Mouse (Mus musculus): ENCODE results near the gene Fkbpl. TPM values are rescaled to one million over a fixed set of nuclear protein-coding genes. Genes with fewer than 3 reads are reported as not detected.

Fkbpl gene
- 5.1 TPM for polyA plus RNA-seq (2017; shearing (Covaris generic))

DNA sequence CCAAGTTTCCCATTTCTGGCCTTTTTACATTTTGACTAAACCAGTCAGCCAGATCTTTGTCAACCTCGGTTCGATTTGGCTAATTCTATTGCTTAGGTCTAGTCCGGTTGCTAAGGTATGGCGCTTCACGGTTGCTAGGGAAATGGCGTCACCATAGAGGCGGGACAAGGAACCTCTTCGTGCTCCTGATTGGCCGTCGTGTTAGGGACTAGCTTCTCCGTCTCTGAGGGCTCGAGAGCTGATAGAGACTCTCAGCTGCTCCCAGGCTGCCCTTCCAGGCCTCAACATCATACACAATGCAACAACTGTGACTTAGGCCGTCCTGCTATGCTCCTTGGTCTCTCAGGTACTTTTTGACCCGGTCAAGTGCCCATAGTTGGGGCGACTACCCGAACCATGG, at the start of gene Fkbpl:
Gene Fkbpl, plus strand, starts transcription at position 157 of the 400 bp plus-strand sequence.

GRCm38 (mm10) chr17:34597566-34598095, 46.9 kb upstream of the Fkbpl start, which contains the start of gene Ager:
TSS of gene Ager (plus strand) at chr17:34597862.

GRCm38 (mm10) chr17:34603375-34604060, 41.0 kb upstream of the Fkbpl start, which contains the start of gene Rnf5:
TSS of gene Rnf5 (minus strand) at chr17:34603690.

GRCm38 (mm10) chr17:34604061-34604508, 40.5 kb upstream of the Fkbpl start, which contains the start of gene Agpat1:
TSS of gene Agpat1 (plus strand) at chr17:34604262.

GRCm38 (mm10) chr17:34615871-34616270, 28.7 kb upstream of the Fkbpl start, which contains the start of gene Egfl8:
TSS of gene Egfl8 (minus strand) at chr17:34615971.

GRCm38 (mm10) chr17:34627943-34628643, 16.5 kb upstream of the Fkbpl start, which contains the start of gene Ppt2:
TSS of gene Ppt2 (minus strand) at chr17:34628510.

GRCm38 (mm10) chr17:34629221-34629751, 15.3 kb upstream of the Fkbpl start, which contains the start of gene Prrt1:
TSS of gene Prrt1 (plus strand) at chr17:34629533.

GRCm38 (mm10) chr17:34646906-34647787, 2.6 kb downstream of the Fkbpl start, which contains the start of gene Atf6b:
TSS of gene Atf6b (plus strand) at chr17:34647146.

GRCm38 (mm10) chr17:34670235-34670634, 25.7 kb downstream of the Fkbpl start, which contains the start of gene Tnxb:
TSS of gene Tnxb (plus strand) at chr17:34670535.

Other genes starting within 250 kb of the Fkbpl start
- 0.27 TPM for gene BC051142, start 245.9 kb upstream of the Fkbpl start, polyA plus RNA-seq (2017; shearing (Covaris generic))
- 0.48 TPM for gene Btnl4, start 167.4 kb upstream of the Fkbpl start, polyA plus RNA-seq (2017; shearing (Covaris generic))
- 0.35 TPM for gene Btnl6, start 127.4 kb upstream of the Fkbpl start, polyA plus RNA-seq (2017; shearing (Covaris generic))
- gene Notch4, start 80.5 kb upstream of the Fkbpl start, polyA plus RNA-seq (2017; shearing (Covaris generic)), result 0.15 TPM
- gene Gpsm3, start 55.0 kb upstream of the Fkbpl start, polyA plus RNA-seq (2017; shearing (Covaris generic)), result 287 TPM
- 12.4 TPM for gene Pbx2, start 53.5 kb upstream of the Fkbpl start, polyA plus RNA-seq (2017; shearing (Covaris generic))
- 2.2 TPM for gene Ager, start 46.9 kb upstream of the Fkbpl start, polyA plus RNA-seq (2017; shearing (Covaris generic))
- 112 TPM for gene Rnf5, start 41.1 kb upstream of the Fkbpl start, polyA plus RNA-seq (2017; shearing (Covaris generic))
- 31.1 TPM for gene Agpat1, start 40.5 kb upstream of the Fkbpl start, polyA plus RNA-seq (2017; shearing (Covaris generic))
- 4.0 TPM for gene Egfl8, start 28.8 kb upstream of the Fkbpl start, polyA plus RNA-seq (2017; shearing (Covaris generic))
- 21.7 TPM for gene Ppt2, start 16.3 kb upstream of the Fkbpl start, polyA plus RNA-seq (2017; shearing (Covaris generic))
- gene Prrt1, start 15.2 kb upstream of the Fkbpl start, polyA plus RNA-seq (2017; shearing (Covaris generic)), result 1.9 TPM
- gene Atf6b, start 2.4 kb downstream of the Fkbpl start, polyA plus RNA-seq (2017; shearing (Covaris generic)), result 80.4 TPM
- not detected for gene Tnxb, start 25.8 kb downstream of the Fkbpl start, polyA plus RNA-seq (2017; shearing (Covaris generic))
- gene C4b, start 99.1 kb downstream of the Fkbpl start, polyA plus RNA-seq (2017; shearing (Covaris generic)), result 0.12 TPM
- not detected for gene Cyp21a1, start 159.8 kb downstream of the Fkbpl start, polyA plus RNA-seq (2017; shearing (Covaris generic))
- 38.5 TPM for gene Stk19, start 192.2 kb downstream of the Fkbpl start, polyA plus RNA-seq (2017; shearing (Covaris generic))
- 73.8 TPM for gene Dxo, start 192.3 kb downstream of the Fkbpl start, polyA plus RNA-seq (2017; shearing (Covaris generic))
- gene Skiv2l, start 205.4 kb downstream of the Fkbpl start, polyA plus RNA-seq (2017; shearing (Covaris generic)), result 150 TPM
- gene Nelfe, start 205.6 kb downstream of the Fkbpl start, polyA plus RNA-seq (2017; shearing (Covaris generic)), result 41.3 TPM
- gene Cfb, start 217.8 kb downstream of the Fkbpl start, polyA plus RNA-seq (2017; shearing (Covaris generic)), result 1.3 TPM
- gene Zbtb12, start 234.7 kb downstream of the Fkbpl start, polyA plus RNA-seq (2017; shearing (Covaris generic)), result 0.64 TPM
- gene Gm20547, start 237.3 kb downstream of the Fkbpl start, polyA plus RNA-seq (2017; shearing (Covaris generic)), result not detected

Measured in activated CD4-positive, CD25-positive, alpha-beta regulatory T cell, adult 9 weeks (primary cell).